Mouse (Mus musculus): ENCODE measurements at regions not wholly inside any gene's neighbourhood (a gene's known extent, or its start where the extent isn't known, plus 50 kb on each side); places are given as distances from the start of the nearest gene placed in this dataset.
A peak's percentile ranks its signal among the peaks of the same experiment; 100 is the strongest.

- peak; percentile 6 for DNase-seq
Measured at GRCm38 (mm10) chrX:11170416-11170815, 128.6 kb upstream of the H2al1a start.

- DNase-seq, result no peak
Measured at GRCm38 (mm10) chrX:11180194-11180816, 118.8 kb upstream of the H2al1a start.

- peak; percentile 18 for DNase-seq
Measured at GRCm38 (mm10) chrX:11181855-11182254, 117.2 kb upstream of the H2al1a start.

GRCm38 (mm10) chrX:11190851-11191250 lies 108.2 kb upstream of the H2al1a start:
- DNase-seq, result no peak

GRCm38 (mm10) chrX:11204135-11204534 lies 94.9 kb upstream of the H2al1a start:
- no peak for DNase-seq

GRCm38 (mm10) chrX:11209895-11210294 lies 89.2 kb upstream of the H2al1a start:
- no peak for DNase-seq

DNA sequence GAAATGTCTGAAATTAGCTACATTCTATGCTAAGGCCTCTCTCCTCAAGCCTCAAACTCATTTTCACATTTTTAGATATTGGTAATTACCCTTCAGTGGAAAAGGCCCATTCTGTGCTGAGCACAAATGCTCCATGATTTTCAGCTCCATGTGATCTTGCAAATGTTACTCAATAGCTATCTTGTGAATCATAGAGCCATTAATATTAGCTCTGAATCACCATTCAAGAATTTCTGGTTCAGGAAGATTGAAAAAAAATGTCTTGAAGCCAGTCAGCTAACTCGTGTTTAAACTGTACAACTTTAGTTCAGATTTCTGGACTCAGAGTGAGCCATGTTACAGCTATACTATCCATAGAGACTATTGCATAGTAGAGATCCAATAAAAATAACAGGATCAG lies 86.2 kb upstream of the H2al1a start:
- no peak for DNase-seq

DNA sequence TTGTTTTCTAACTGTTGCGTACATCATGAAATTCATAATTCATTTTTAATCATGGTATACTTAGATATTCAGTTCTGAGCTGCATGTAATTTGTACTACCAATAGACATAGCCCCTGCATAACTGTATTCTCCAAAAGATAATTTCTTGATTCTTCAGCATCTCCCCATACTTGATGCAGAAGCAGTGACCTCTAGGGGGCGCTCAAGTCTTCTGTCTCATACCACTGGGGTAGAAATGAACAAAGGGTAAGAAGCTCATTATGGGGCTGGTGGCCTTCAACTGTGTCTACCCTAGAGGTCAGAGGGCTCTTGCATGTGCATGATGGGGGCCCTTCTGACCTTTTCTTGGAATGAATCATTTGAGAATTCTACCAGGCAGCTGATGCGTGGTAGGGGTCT lies 85.6 kb upstream of the H2al1a start:
- DNase-seq, result peak; percentile 49

GRCm38 (mm10) chrX:11239066-11239465 lies 60.0 kb upstream of the H2al1a start:
- DNase-seq, result no peak

- no peak for DNase-seq
Measured at GRCm38 (mm10) chrX:11245576-11245975, 53.5 kb upstream of the H2al1a start.

Measured in adrenal gland, postnatal 10 days (tissue).